Mouse (Mus musculus): Measurements from ENCODE around the gene Ilf3.

Gene Ilf3

GRCm38 (mm10) chr9:21379195-21379594 lies 11.5 kb downstream of the Ilf3 start:
- in situ Hi-C loops (cut with MboI; ENCODE audit: low pct_unique_long_range_greater_than_20kb in 1 of 2, low sequenced_read_pairs in 2 of 2, unreplicated experiment in 1 of 2) = no loop called here

GRCm38 (mm10) chr9:21380868-21381267 lies 13.2 kb downstream of the Ilf3 start:
- in situ Hi-C loops (cut with MboI; ENCODE audit: low pct_unique_long_range_greater_than_20kb in 1 of 2, low sequenced_read_pairs in 2 of 2, unreplicated experiment in 1 of 2) = no loop called here

- in situ Hi-C loops (cut with MboI; ENCODE audit: low pct_unique_long_range_greater_than_20kb in 1 of 2, low sequenced_read_pairs in 2 of 2, unreplicated experiment in 1 of 2) = no loop called here
These were observed 16.3 kb downstream of the Ilf3 start for GRCm38 (mm10) chr9:21383966-21384365.

DNA sequence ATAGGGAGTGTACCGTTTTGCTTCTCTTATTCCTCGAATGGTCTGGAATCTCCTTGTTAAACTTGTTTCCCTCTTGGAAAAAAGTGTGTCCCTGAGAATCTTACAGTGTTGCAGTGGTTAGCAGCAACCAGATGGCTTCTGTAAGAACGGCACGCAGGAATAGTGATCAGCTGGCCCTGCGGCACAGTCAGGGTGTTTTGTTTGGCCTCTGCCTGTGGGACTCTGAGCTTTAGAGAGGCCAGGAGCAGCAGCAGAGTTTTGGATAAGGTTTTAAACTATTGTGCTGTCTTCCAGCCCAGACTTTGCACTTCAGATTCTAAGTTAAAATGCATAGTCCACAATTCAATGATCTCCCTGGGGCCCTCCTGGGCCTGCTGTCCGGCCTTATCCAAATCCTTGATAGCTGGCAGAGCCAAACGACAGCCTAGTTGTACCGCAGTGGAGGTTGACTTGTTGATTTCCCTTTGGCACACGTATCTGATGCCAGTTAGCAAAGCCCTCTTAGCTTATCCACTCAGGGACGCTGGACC lies 25.0 kb downstream of the Ilf3 start:
- in situ Hi-C loops (cut with MboI; ENCODE audit: low pct_unique_long_range_greater_than_20kb in 1 of 2, low sequenced_read_pairs in 2 of 2, unreplicated experiment in 1 of 2) = no loop called here

DNA sequence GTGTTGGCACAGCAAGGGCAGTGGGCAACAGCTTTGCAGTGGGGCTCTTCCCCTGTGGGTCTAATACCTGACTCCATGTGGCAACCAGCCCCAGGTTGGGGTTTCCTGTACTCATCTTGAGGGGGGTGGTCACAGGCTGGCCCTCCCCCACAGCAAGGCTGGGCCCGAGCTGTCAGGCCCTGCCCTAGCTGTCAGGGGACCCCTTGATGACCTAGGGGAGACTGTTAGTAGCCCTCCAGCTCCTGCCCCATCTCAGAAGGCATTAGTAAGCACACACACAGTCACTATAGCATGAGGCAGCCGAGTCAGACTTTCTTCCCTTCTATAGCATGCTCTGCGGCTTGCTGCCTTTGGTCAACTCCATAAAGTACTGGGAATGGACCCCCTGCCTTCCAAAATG lies 28.0 kb downstream of the Ilf3 start:
- in situ Hi-C loops (cut with MboI; ENCODE audit: low pct_unique_long_range_greater_than_20kb in 1 of 2, low sequenced_read_pairs in 2 of 2, unreplicated experiment in 1 of 2) = no loop called here

DNA sequence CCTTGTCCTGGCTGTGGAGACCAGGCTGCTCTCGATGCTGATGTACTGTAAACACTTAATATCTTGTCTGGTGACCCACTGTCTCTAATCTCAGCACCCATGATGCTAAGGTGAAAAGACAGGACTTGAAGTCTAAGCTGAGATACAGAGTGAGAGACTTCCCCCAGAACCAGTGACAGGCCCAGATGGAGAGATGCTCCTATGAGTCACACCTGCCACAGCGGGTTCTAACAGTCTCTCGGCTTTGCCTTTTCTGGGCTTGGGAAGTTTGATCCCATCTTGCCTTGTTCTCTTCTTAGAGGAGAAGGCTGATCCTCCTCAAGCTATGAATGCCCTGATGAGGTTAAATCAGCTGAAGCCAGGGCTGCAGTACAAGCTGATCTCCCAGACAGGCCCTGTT lies 29.5 kb downstream of the Ilf3 start:
- in situ Hi-C loops (cut with MboI; ENCODE audit: low pct_unique_long_range_greater_than_20kb in 1 of 2, low sequenced_read_pairs in 2 of 2, unreplicated experiment in 1 of 2) = no loop called here

DNA sequence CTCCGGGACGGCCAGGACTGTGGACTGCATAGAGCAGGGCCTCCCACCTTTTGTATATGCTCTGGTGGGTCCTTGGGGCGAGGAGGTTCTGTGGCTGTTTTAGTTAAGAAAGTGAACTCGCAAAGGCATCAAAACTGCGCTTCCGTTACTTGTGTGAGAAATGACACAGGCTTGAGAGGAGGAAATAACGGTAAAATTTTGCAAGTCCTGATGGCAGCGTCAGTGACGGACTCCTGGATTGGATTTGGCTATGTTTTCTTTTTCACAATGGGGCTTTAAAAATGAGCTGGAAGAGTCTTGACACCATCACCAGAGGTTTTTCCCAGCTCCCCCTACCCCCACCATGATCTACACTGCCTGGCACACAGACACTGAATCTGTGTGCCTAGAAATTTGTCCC lies 33.4 kb downstream of the Ilf3 start:
- in situ Hi-C loops (cut with MboI; ENCODE audit: low pct_unique_long_range_greater_than_20kb in 1 of 2, low sequenced_read_pairs in 2 of 2, unreplicated experiment in 1 of 2) = no loop called here

DNA sequence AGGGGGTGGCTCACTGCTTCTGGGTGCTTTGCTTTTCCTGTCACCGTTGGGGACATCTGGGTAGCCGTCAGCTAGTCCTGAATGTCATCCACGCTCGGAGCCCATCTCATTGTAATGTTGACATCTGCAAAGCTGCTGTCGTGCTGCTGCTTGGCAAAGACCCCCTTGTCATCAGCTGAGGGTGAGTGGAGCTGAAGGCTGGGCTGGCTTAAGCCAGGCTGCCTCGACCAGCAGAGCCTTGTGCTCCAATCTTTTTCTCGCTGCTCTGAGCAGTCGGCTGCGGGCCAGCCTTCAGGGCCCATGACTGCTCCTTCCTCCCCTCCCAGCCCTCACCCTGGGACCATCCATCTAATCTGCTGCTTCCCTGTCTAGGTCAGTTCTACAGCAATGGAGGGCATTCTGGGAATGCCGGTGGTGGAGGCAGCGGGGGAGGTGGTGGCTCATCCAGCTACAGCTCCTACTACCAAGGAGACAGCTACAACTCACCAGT lies 35.1 kb downstream of the Ilf3 start:
- in situ Hi-C loops (cut with MboI; ENCODE audit: low pct_unique_long_range_greater_than_20kb in 1 of 2, low sequenced_read_pairs in 2 of 2, unreplicated experiment in 1 of 2) = no loop called here

- in situ Hi-C loops (cut with MboI; ENCODE audit: low pct_unique_long_range_greater_than_20kb in 1 of 2, low sequenced_read_pairs in 2 of 2, unreplicated experiment in 1 of 2) = no loop called here
These were observed 36.1 kb downstream of the Ilf3 start for GRCm38 (mm10) chr9:21403745-21404144.

DNA sequence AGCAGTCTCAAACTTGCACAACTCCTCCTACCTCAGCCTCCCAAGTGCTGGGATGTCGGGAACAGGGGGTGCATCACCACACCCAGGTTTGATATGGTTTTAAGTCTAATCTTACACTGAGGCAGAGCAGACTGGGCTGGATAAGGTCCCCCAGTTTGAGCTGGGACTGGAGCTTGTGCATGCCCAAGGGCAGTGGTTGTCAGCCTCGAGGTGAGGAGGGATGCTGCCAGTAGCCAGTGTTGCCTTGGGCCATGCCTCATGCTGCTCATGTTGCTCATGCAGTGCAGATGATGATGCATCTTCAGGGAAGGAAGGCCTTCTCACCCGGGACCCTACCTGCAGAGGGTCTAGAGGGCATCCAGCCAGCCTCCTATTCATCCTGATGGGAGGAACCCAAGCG lies 37.9 kb downstream of the Ilf3 start:
- in situ Hi-C loops (cut with MboI; ENCODE audit: low pct_unique_long_range_greater_than_20kb in 1 of 2, low sequenced_read_pairs in 2 of 2, unreplicated experiment in 1 of 2) = loop anchor here in 1 of 2 experiments (5.0 kb wide), 1 partner anchor 33 kb away; no protein-coding TSS in a partner anchor

- in situ Hi-C loops (cut with MboI; ENCODE audit: low pct_unique_long_range_greater_than_20kb in 1 of 2, low sequenced_read_pairs in 2 of 2, unreplicated experiment in 1 of 2) = loop anchor here in 1 of 2 experiments (5.0 kb wide), 1 partner anchor 36 kb away; no protein-coding TSS in a partner anchor
These were observed 40.3 kb downstream of the Ilf3 start for GRCm38 (mm10) chr9:21407951-21408350.

GRCm38 (mm10) chr9:21408624-21409023 lies 41.0 kb downstream of the Ilf3 start:
- in situ Hi-C loops (cut with MboI; ENCODE audit: low pct_unique_long_range_greater_than_20kb in 1 of 2, low sequenced_read_pairs in 2 of 2, unreplicated experiment in 1 of 2) = loop anchor here in 1 of 2 experiments (5.0 kb wide), 1 partner anchor 36 kb away; no protein-coding TSS in a partner anchor

- in situ Hi-C loops (cut with MboI; ENCODE audit: low pct_unique_long_range_greater_than_20kb in 1 of 2, low sequenced_read_pairs in 2 of 2, unreplicated experiment in 1 of 2) = loop anchor here in 1 of 2 experiments (5.0 kb wide), 1 partner anchor 37 kb away; no protein-coding TSS in a partner anchor
These were observed 42.1 kb downstream of the Ilf3 start for GRCm38 (mm10) chr9:21409592-21410317.

- in situ Hi-C loops (cut with MboI; ENCODE audit: low pct_unique_long_range_greater_than_20kb in 1 of 2, low sequenced_read_pairs in 2 of 2, unreplicated experiment in 1 of 2) = no loop called here
These were observed 44.2 kb downstream of the Ilf3 start, which contains the start of gene Qtrt1 for GRCm38 (mm10) chr9:21411669-21412550. Qtrt1 (plus strand) TSS chr9:21411837.

- in situ Hi-C loops (cut with MboI; ENCODE audit: low pct_unique_long_range_greater_than_20kb in 1 of 2, low sequenced_read_pairs in 2 of 2, unreplicated experiment in 1 of 2) = loop anchor here in 1 of 2 experiments (5.0 kb wide), 1 partner anchor 39 kb away; no protein-coding TSS in a partner anchor
These were observed 50.2 kb downstream of the Ilf3 start for GRCm38 (mm10) chr9:21417866-21418265.

- in situ Hi-C loops (cut with MboI; ENCODE audit: low pct_unique_long_range_greater_than_20kb in 1 of 2, low sequenced_read_pairs in 2 of 2, unreplicated experiment in 1 of 2) = loop anchor here in 1 of 2 experiments (5.0 kb wide), 1 partner anchor 38 kb away; no protein-coding TSS in a partner anchor
These were observed 52.0 kb downstream of the Ilf3 start for GRCm38 (mm10) chr9:21419646-21420045.

DNA sequence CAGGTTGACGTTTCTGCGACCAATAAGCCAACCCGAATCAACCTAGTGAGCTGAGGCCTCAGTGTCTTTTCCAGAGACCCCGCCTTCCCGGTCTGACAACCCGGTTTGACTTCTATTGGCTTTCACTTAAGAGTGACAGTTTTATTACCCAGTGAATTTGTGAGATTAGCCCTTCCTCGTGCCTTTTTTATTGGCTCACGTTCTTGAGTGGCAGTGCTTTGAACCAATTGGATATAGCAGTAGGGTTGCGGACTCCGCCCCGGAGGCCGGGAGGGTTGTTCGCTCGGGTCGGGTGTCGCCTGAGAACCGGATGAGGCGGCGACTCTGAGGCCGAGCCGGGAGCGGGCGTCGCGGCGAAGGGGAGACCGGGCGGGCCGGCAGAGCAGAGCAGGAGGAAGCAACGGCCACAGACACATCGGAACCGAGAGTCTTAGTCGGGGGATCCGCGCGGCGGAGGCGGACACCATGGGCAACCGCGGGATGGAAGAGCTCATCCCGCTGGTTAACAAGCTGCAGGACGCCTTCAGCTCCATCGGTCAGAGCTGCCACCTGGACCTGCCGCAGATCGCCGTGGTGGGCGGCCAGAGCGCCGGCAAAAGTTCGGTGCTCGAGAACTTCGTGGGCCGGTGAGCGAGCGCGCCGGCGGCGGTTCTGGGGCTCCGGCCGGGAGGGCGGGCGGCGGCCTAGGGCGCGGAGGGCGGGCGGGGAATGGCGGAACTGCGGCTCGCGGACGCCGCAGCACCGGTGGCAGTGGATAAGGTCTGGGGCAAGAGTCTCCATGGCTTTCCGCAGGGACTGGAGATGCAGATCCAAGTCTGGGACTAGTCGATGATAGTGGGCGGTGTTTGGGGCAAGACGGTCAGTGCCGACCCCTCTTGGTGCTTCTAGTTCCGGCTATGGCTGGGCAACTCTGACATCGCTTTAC lies 57.2 kb downstream of the Ilf3 start, which contains the start of gene Dnm2:
Gene Dnm2, plus strand, starts transcription at position 278 of the 925 bp plus-strand sequence.
- in situ Hi-C loops (cut with MboI; ENCODE audit: low pct_unique_long_range_greater_than_20kb in 1 of 2, low sequenced_read_pairs in 2 of 2, unreplicated experiment in 1 of 2) = no loop called here

- in situ Hi-C loops (cut with MboI; ENCODE audit: low pct_unique_long_range_greater_than_20kb in 1 of 2, low sequenced_read_pairs in 2 of 2, unreplicated experiment in 1 of 2) = no loop called here
These were observed 57.9 kb downstream of the Ilf3 start for GRCm38 (mm10) chr9:21425556-21425945.

Measured in mouse embryonic stem cell (cell line).